Mouse (Mus musculus): Measurements from ENCODE around the gene Glb1. TPM values are rescaled to one million over a fixed set of nuclear protein-coding genes. Genes with fewer than 3 reads are reported as not detected.
A peak's percentile ranks its signal among the peaks of the same experiment; 100 is the strongest.
"Not testable (repeated sequence)": the region's sequence is repeated elsewhere in the genome, so short reads cannot be mapped to it uniquely, and the experiment has no call there.

Gene Glb1
- polyA plus RNA-seq, 1 experiment from 2014 or later = 35.0 TPM

DNA sequence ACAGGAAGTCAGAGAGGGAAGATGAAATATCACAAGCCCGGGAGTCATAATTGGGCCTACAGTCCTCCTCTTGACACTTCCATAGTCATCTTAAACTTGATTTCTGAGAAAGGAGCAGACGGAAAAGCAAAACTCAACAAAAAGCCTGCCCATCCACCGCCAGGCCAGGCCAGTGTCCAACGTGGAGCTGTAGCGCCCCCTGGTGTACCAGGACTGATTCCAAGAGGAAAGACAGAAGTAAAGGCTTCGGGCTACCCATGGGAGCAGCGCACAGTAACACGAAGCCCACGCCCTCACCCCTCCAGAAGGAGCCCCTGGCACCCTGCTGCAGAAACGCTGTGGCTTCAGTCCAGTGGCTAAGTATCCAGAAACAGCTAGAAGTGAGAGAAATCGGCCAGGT is 97.3 kb downstream of the Glb1 start:
- DNase-seq (ENCODE audit: low spot score) = peak; percentile 87

DNA sequence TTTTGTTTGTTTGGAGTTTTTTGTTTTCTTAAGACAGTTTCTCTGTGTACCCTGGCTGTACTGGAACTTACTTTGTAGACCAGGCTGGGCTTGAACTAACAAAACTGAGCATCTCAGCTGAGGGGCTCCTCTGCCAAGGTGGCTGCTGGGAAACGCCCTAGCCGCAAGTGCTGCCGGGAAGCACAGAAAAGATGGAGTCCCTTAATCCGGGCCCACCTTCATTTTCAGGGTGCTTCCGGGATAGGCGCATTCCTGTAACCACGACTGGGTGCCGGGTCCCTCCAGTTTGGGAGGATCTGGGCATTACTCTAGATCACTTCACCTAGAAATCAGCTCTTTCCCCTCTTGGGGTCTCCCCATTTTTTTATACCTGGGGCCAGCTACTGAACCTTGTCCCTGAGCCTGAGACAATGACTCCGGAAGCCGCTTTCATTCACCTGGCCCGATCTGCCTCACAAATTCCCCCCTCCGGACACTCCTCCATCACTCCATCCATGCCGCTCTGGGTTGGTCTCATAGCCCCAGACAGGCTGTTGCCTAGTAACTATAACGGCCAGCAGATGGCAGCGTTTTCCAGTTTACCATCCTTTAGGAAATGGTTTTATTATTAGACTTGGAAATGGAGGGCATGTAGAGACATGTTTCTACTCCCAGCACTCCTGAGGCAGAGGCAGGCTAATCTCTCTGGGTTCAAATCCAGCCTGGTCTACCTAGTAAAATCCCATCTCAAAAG is 99.1 kb downstream of the Glb1 start:
- DNase-seq (ENCODE audit: low spot score) = peak; percentile 69

DNA sequence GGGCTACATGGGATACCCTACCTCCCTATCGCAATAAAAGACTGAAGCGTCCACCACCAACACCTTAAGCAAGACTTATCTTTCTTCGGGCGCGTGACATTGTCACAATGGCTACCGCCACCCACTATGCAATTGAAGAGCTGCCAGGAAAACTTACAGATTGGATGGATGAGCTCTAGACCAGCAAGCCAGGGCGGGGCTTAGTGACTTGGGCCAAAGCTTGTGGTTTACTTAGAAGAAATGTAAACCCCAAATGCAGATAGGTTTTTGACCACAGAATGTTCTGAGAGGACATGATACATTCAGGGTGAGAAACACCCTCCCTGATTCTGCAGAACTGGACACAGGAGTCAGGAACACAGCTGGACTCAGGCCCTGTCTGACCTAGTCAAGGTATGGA is 100.2 kb downstream of the Glb1 start:
- DNase-seq (ENCODE audit: low spot score) = no peak

DNA sequence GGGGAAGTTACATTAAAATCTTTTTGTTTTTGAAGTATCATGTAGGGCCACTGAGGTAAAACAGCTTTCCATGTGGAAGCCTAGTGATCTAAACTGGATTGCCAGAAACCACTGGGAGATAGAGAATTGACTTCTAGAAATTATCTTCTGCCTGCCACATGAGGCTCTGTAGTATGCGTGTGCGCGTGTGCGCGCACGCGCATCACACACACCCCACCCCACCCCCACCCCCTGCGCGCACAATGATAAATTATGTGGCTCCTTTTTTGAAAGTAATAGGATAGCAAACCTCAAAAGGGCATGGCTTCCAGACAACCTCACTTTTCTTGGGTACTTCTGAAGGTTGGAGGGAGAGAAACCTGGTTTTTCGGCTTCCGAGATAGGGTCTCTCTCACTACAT is 101.0 kb downstream of the Glb1 start:
- DNase-seq (ENCODE audit: low spot score) = no peak

DNA sequence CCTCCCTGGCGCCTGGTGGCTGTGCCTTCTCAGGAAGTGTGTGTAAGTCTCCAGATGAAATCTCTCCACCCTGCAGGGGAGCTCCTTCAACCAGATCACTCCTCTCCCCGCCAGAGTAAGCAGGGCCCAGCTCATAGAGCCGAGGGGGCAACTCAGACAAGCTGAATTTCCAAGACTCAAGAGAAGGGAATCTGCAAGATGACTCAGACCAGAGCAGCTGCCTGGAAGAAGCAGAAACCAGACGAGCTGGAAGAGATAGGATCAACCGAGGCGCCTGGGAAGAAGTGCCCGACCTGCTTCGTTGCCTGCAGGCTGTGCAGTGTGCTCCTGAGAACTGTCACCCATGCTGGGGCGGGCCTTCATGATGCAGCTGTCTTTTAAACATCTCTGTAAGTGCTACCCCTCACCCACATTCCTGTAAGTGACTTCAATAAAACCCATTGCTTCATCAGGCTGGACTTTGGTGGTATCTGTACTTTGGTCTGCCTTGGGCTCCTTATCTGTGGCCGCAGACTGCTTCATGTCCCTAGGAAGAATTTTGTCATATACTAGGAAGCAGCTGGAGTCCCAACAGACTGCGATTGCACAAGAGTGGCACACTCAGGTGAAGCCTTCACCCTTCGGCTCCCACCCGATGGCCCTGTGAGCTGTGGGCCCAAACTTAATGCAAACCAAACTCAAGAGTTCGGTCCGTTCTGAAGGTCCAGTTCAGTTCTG is 102.0 kb downstream of the Glb1 start:
- no peak for DNase-seq (ENCODE audit: low spot score)

DNA sequence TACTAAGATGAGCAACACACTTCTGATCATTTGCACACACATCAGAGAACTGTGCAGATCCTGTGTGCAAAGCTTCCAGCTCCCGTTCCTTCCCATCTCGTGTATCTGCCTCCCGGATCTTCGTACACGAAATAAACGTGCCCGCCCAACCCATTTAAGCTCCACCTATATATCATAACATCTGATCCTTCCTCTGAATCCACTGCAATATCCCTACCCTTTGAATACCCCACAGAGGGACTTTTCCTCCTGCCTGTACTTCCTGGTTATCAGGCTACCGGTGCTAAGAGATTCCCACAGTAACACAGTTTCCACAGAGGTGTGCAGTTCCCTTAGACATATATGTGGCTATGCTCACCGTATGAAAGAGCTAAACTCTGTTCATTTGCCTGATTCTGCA is 103.9 kb downstream of the Glb1 start, which contains the start of gene Ccr4:
Ccr4 (minus strand) TSS at position 101 of the 400 bp plus-strand sequence.
- DNase-seq (ENCODE audit: low spot score) = no peak

DNA sequence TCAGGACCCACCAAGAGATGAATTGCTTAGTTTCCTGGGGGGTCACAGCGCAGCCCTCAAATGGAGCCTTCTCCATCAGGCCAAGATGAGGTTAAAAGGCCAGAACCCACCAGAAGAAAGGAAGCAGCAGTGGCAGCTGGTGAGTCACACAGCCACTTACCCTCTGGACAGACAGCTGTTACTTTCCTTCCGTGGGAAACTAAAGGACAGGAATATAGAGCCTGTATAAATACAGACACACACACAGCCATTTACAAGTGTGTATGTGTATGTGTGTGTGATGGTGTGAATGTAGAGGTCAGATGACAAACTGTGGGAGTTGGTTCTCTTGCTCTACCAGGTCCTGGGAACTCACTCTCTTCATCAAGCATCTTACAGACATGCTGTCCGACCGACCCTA is 105.7 kb downstream of the Glb1 start:
- DNase-seq (ENCODE audit: low spot score) = no peak

DNA sequence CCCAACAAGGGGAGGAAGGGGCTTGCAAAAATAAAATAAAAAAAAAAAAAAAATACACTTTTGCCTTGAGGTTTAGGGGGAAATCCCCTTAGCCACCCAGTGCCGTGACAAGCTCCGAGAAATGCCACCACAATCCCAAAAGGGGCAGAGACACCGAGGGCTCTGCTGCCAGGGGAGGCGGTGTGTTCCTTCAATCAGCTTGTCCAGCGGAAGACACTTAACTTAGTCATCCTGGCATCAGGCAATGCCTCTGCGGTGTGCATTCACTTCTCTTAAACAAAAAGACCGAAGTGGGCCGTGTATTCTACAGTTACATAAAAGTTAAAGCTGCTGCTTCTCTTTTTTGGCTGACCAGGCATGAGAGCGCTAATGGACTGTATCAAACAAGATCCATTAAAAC is 106.5 kb downstream of the Glb1 start:
- no peak for DNase-seq (ENCODE audit: low spot score)

DNA sequence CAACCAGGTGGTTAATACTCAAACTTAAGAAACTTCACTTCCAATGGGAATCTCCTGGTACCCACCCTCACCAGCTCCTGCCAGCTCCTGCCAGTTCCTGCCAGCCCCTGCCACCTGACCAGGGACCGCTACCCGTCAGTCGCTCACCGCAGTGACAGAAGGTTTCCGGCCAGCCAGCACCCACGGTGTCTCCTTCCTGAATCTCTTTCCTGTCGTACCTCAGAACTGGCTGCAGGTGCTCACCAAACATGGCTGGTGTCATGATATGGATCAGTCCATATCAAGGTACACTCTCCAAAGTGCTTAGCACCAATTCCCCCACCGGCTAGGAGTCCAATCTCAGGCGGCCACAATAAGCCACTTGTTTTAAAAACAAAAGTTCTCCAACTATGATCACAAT is 108.9 kb downstream of the Glb1 start:
- DNase-seq (ENCODE audit: low spot score) = peak; percentile 76

DNA sequence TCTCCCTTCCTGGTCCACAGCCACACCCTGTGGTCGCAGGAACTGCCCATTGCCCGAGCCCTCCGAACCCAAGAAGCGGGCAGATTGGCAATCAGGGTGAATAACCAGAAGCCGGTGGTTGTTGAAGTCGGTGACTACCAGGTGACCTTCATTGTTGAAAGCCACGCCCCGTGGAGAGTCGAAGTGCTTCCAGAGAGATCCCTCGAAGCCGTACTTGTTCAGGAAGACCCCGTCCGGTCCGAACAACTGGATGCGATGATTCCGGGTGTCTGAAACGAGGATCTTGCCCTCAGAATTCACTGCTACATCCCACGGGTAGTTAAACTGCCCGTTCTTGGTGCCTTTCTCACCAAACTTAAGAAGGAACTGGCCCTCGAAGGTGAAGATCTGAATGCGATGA is 112.0 kb downstream of the Glb1 start:
- no peak for DNase-seq (ENCODE audit: low spot score)

DNA sequence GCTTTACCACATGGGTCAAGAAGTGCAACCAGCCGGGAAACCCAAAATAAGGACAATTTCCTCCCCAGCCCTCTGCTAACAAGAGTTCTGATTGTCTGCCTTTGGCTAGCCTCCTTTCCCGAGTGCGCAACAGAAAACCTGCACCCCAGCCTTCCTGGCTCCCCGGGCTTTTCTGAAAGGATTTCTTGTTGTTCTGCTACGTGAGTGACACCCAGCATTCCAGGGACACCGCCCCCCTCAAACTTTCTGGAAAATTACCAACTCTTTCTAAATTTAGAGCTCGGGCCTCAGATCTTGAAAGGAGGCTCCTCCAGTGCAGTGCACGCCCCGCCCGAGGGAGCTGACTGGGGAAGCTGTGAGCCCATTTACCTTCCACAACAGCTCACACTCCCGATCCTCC is 114.5 kb downstream of the Glb1 start, which contains the start of gene C130032M10Rik:
C130032M10Rik (plus strand) TSS at position 334 of the 400 bp plus-strand sequence.
- no peak for DNase-seq (ENCODE audit: low spot score)

DNA sequence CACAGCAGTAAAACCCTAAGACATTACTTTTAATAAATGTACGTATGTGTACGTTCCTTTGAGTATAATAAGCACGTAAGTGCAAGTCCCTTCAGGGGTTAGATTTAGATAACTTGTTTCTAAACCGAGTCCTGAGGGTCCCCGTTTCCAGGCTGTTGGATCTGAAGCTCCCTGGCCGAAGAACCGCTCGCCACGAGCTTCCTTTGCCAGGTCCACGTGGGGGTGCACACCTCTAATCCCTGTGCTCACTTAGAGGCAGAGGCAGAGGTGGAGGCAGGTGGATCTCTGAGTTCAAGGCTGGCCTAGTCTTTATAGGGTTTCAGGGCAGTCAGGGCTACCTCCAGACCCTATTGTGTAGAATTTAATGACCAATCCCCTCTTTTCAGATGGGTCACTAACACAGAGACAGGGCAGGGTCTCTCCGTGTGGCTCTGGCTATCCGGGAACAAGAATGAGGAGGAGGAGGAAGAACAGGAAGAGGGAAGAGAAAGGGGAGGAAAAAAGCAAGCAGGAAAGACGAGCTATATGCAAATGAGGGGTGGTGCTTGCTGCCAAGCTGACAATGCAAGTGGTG is 117.1 kb downstream of the Glb1 start:
- DNase-seq (ENCODE audit: low spot score) = no peak

DNA sequence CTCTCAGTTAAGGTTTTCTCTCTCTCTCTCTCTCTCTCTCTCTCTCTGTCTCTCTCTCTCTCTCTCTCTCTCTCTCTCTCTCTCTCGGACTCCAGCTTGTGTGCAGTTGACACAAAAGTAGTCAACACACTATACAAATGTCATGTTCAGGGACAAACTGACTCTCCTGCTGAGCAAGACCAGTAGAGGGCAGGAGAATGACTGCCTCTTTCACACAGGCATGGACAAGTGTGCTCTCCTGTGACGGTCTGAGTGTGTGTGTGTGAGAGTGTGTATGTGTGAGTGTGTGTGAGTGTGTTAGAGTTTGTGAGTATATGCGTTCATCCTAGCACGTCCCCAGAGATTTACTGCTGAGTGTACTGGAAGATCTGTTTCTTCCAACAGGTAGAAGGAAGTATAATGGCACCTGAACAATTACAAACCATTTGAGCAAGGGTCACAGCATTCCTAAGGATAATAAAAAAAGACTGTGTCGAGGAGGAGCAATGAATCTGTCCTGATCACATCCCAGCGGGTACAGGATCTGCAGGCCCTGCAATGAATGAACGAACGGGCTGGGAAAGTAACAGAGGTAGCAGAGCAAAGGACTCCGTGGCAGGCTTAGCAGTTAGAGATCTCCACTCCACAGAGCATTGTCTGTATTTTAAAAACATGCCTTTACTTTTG is 118.1 kb downstream of the Glb1 start:
- DNase-seq (ENCODE audit: low spot score) = no peak

DNA sequence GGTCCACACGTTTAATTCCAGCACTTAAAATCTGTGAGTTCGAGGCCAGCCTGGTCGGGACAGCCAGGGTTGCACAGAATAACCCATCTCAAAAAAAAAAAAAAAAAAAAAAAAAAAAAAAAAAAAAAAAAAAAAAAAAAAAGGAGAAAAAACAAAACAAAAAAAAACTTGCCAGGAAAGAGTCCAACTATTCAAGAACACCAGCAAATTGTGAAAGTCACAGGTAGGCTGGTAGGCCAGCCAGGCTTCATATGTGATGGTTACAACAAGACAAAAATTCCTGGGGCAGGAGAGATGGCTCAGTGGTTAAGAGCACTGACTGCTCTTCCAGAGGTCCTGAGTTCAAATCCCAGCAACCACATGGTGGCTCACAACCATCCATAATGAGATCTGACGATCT is 119.7 kb downstream of the Glb1 start:
- not testable (repeated sequence) for DNase-seq (ENCODE audit: low spot score)

DNA sequence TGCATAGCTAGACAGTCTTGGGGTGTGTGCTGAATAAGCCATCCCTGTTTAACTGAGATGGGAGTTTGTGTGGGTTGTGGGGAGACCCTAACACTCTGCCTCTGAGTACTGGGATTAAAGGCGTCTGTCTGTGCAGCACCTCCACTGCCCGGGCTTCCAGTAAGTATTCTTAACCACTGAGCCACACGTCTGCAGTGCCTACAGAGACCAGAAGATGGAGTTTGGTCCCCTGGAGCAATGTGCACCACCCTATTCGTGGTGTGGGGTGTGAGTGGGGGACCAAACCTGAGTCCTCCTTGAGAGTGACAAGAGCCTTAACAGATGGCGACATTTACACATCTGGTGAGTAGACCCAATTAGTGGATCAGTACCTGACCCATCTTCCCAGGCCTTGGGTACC is 121.2 kb downstream of the Glb1 start:
- peak; percentile 50 for DNase-seq (ENCODE audit: low spot score)

DNA sequence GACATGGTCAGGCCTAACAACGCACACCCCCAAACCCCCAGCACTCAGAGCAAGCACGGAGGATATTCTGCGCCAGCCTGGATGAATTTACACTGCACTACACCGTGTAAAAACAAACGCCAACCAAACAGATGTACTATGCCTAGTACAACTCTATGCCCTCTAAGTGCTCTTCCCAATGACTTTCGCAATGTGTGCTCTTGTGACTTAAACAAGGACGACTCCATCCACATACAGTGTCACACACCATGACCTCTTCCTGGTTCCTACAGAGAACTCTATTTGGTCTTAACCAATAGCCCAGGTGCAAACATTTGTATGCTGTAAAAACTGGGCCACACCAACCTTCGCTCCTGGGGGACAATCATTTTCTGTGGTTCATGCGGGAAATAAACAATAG is 121.6 kb downstream of the Glb1 start:
- no peak for DNase-seq (ENCODE audit: low spot score)

Other genes starting within 250 kb of the Glb1 start
- gene Bcl2a1c, start 70.9 kb upstream of the Glb1 start, polyA plus RNA-seq (2015; fragmentation: Nextera tagmentation; extraction: Ambion mirVana) = 3.7 and 4.1 TPM in 2 replicates
- gene Crtap, start 10.4 kb upstream of the Glb1 start, polyA plus RNA-seq (2015; fragmentation: Nextera tagmentation; extraction: Ambion mirVana) = 28.3 and 29.5 TPM in 2 replicates
- 9.1 and 9.6 TPM in 2 replicates for gene Tmppe, start within 50 bp of the Glb1 start, polyA plus RNA-seq (2015; fragmentation: Nextera tagmentation; extraction: Ambion mirVana)
- gene Ccr4, start 103.8 kb downstream of the Glb1 start, polyA plus RNA-seq (2015; fragmentation: Nextera tagmentation; extraction: Ambion mirVana) = 20.7 and 21.9 TPM in 2 replicates
- not detected in 2 replicates for gene C130032M10Rik, start 114.6 kb downstream of the Glb1 start, polyA plus RNA-seq (2015; fragmentation: Nextera tagmentation; extraction: Ambion mirVana)
- gene Trim71, start 163.3 kb downstream of the Glb1 start, polyA plus RNA-seq (2015; fragmentation: Nextera tagmentation; extraction: Ambion mirVana) = 0.01 and 0.03 TPM in 2 replicates
- 61.8 and 64.1 TPM in 2 replicates for gene Cnot10, start 239.1 kb downstream of the Glb1 start, polyA plus RNA-seq (2015; fragmentation: Nextera tagmentation; extraction: Ambion mirVana)